Mouse (Mus musculus) megakaryocyte progenitor cell, adult 5-6 weeks (primary cell): ENCODE measurements around the gene Cd83. TPM values are rescaled to one million over a fixed set of nuclear protein-coding genes. Genes with fewer than 3 reads are reported as not detected.

ENCODE experiments used
- total RNA-seq, 2 experiments: library from RNA; stranded (forward) in 1 of 2; stranded (reverse) in 1 of 2; fragments of 157-497, 149-512 nt in 1 of 2; fragments of 200-1000 nt in 1 of 2; gene quantifications; 2 replicates each; pipeline versions ENCODE4 v1.2.3 to v1.2.4; 2015 to 2017

Cd83 gene
- total RNA-seq, 2 experiments from 2014 or later, result 0.37 TPM; not detected in 1

Other genes with a start within 250 kb of the Cd83 start
- gene Mcur1, start 224.6 kb upstream of the Cd83 start, total RNA-seq (2015), result 16.0 and 18.8 TPM in 2 replicates
- 13.7 and 13.8 TPM in 2 replicates for gene Mcur1, start 224.6 kb upstream of the Cd83 start, total RNA-seq (2017)
- not detected in 2 replicates for gene Rnf182, start 169.1 kb upstream of the Cd83 start, total RNA-seq (2015)
- not detected in 2 replicates for gene Rnf182, start 169.1 kb upstream of the Cd83 start, total RNA-seq (2017)